Mouse (Mus musculus) stomach, postnatal 0 days (tissue): ENCODE results near the gene Gm21797. TPM values are rescaled to one million over a fixed set of nuclear protein-coding genes. Genes with fewer than 3 reads are reported as not detected.
"Not testable (repeated sequence)": the region's sequence is repeated elsewhere in the genome, so short reads cannot be mapped to it uniquely, and the experiment has no call there.

Experiments
- ATAC-seq: fragments of 200-750 bp; cut with Nextera tagmentation; 2 replicates; pipeline ENCODE4 v1.8.0; 2017; ENCODE audit not compliant: low FRiP score, low TSS enrichment
- DNase-seq: peaks from one replicate; pipeline ENCODE4 v3.0.0-alpha.2; 2016; ENCODE audit warnings: low spot score
- H3K27ac ChIP-seq: fragments of 300-500 bp; sonication (generic); replicated peaks from 2 replicates; pipeline ENCODE4 v1.5.1; 2014; ENCODE audit warnings: mild to moderate bottlenecking, control low read depth
- H3K27me3 ChIP-seq: fragments of 300-500 bp; sonication (generic); 2 replicates; pipeline ENCODE4 v1.6.1; 2014; ENCODE audit warnings: low read length; ENCODE audit not compliant: control insufficient read depth, insufficient read depth
- H3K36me3 ChIP-seq: fragments of 300-500 bp; sonication (generic); 2 replicates; pipeline ENCODE4 v1.6.1; 2014; ENCODE audit warnings: low read length, mixed read lengths; ENCODE audit not compliant: control insufficient read depth, insufficient read depth
- H3K4me1 ChIP-seq: fragments of 300-500 bp; sonication (generic); replicated peaks from 2 replicates; pipeline ENCODE4 v1.6.1; 2014; ENCODE audit warnings: antibody characterized with exemption; ENCODE audit not compliant: control insufficient read depth, insufficient read depth
- H3K4me2 ChIP-seq: fragments of 300-500 bp; sonication (generic); replicated peaks from 2 replicates; pipeline ENCODE4 v1.6.1; 2014; ENCODE audit warnings: low read depth, mild to moderate bottlenecking, control low read depth, moderate library complexity
- H3K4me3 ChIP-seq: fragments of 300-500 bp; sonication (generic); 2 replicates; pipeline ENCODE4 v1.5.1; 2014; ENCODE audit warnings: low read depth, low read length, control low read depth
- H3K9ac ChIP-seq: fragments of 300-500 bp; sonication (generic); 2 replicates; pipeline ENCODE4 v1.6.1; 2014; ENCODE audit warnings: mild to moderate bottlenecking, low read length, control low read depth, mixed read lengths
- H3K9me3 ChIP-seq: fragments of 300-500 bp; sonication (generic); 2 replicates; pipeline ENCODE4 v1.6.1; 2016; ENCODE audit warnings: low read length; ENCODE audit not compliant: control insufficient read depth
- WGBS: fragments of 180-500 bp; shearing (Covaris S2); extraction: QIAGEN DNeasy Blood & Tissue Kit; methylation state at CpG from one replicate; pipeline ENCODE4 v1.1.7; 2014; 5-methylcytosine and 5-hydroxymethylcytosine counted together
- polyA plus RNA-seq: library from polyadenylated mRNA; unstranded; fragments of >200 nt; fragmentation: Nextera tagmentation; extraction: Ambion mirVana; gene quantifications from 2 replicates; pipeline ENCODE4 v1.2.1, GENCODE M21; 2015

Gene Gm21797
- polyA plus RNA-seq, result not detected in 2 replicates

DNA sequence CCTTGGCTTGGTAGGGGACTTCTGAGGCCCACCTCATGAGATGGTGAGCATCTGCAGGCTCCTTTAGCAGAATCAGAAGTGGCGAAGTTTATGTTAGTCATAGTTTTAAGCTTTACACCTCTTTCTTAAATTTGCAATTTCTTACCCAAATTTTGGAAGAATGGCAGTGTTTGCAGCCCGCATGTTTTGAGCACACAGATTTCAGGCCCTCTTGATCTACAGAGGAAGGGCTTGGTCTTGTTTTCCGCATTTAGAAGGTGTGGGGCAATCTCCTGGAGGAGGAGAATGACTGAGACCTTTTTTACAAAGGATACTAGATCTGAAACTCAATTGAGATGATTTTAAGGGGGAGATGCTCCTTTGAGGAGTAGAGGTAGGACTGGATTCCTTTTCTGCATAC, at the start of gene Gm21797:
Gene Gm21797 (minus strand): TSS at position 101 of the 400 bp plus-strand sequence.
- WGBS, result no CpG with 5 or more reads among the region's 3 CpGs
- H3K9me3 ChIP-seq, H3K36me3 ChIP-seq, H3K27ac ChIP-seq, H3K4me3 ChIP-seq, H3K4me2 ChIP-seq, H3K9ac ChIP-seq, H3K27me3 ChIP-seq, H3K4me1 ChIP-seq, ATAC-seq, DNase-seq: not testable (repeated sequence)

- H3K4me3 ChIP-seq, H3K4me1 ChIP-seq, H3K27me3 ChIP-seq, H3K9ac ChIP-seq, H3K27ac ChIP-seq, ATAC-seq, DNase-seq, H3K4me2 ChIP-seq, H3K36me3 ChIP-seq, H3K9me3 ChIP-seq: not testable (repeated sequence)
Measured at GRCm38 (mm10) chrY:40804614-40805013, 29.0 kb upstream of the Gm21797 start, which contains the start of gene Gm20795. TSS of gene Gm20795 (plus strand) at chrY:40804914.

Other genes starting within 250 kb of the Gm21797 start
- not detected in 2 replicates for gene Gm21852, start 123.8 kb downstream of the Gm21797 start, polyA plus RNA-seq
- not detected in 2 replicates for gene Gm20795, start 29.1 kb upstream of the Gm21797 start, polyA plus RNA-seq